Mouse (Mus musculus) lung, embryonic 14.5 days (tissue): Measurements from ENCODE around the gene Csgalnact2. TPM values are rescaled to one million over a fixed set of nuclear protein-coding genes. Genes with fewer than 3 reads are reported as not detected.

Experiments used
- ATAC-seq: fragments of 200-750 bp; cut with Nextera tagmentation; 2 replicates; pipeline ENCODE4 v1.8.0; 2017; ENCODE audit warnings: mild to moderate bottlenecking, moderate TSS enrichment, moderate library complexity; ENCODE audit not compliant: insufficient read depth
- DNase-seq: peaks from one replicate; pipeline ENCODE4 v3.0.0-alpha.2; 2015
- H3K27ac ChIP-seq: fragments of 300-500 bp; sonication (generic); 2 replicates; pipeline ENCODE4 v1.5.1; 2014; ENCODE audit warnings: low read depth, mild to moderate bottlenecking, moderate library complexity
- H3K27me3 ChIP-seq: fragments of 300-500 bp; sonication (generic); 2 replicates; pipeline ENCODE4 v1.6.1; 2014; ENCODE audit warnings: low read length, control low read depth; ENCODE audit not compliant: insufficient read depth
- H3K36me3 ChIP-seq: fragments of 300-500 bp; sonication (generic); 2 replicates; pipeline ENCODE4 v1.6.1; 2014; ENCODE audit warnings: control low read depth; ENCODE audit not compliant: insufficient read depth
- H3K4me1 ChIP-seq: fragments of 300-500 bp; sonication (generic); 2 replicates; pipeline ENCODE4 v1.6.1; 2014; ENCODE audit warnings: antibody characterized with exemption, control low read depth; ENCODE audit not compliant: insufficient read depth
- H3K4me2 ChIP-seq: fragments of 300-500 bp; sonication (generic); 2 replicates; pipeline ENCODE4 v1.6.1; 2014; ENCODE audit warnings: mild to moderate bottlenecking
- H3K4me3 ChIP-seq: fragments of 300-500 bp; sonication (generic); 2 replicates; pipeline ENCODE4 v1.5.1; 2014; ENCODE audit warnings: low read depth, low read length
- H3K9ac ChIP-seq: fragments of 300-500 bp; sonication (generic); 2 replicates; pipeline ENCODE4 v1.6.1; 2014
- H3K9me3 ChIP-seq: fragments of 300-500 bp; sonication (generic); 2 replicates; pipeline ENCODE4 v1.6.1; 2016; ENCODE audit warnings: low read depth, low read length, control low read depth
- CTCF ChIP-seq: IDR thresholded peaks from 2 replicates; pipeline ENCODE4 v1.5.1; 2016; ENCODE audit warnings: antibody characterized with exemption, low read depth
- WGBS: fragments of 180-500 bp; shearing (Covaris S2); extraction: QIAGEN DNeasy Blood & Tissue Kit; methylation state at CpG from one replicate; pipeline ENCODE4 v1.1.7; 2014; 5-methylcytosine and 5-hydroxymethylcytosine counted together
- polyA plus RNA-seq: library from polyadenylated mRNA; unstranded; fragments of >200 nt; fragmentation: Nextera tagmentation; extraction: Ambion mirVana; gene quantifications from 2 replicates; pipeline ENCODE4 v1.2.1, GENCODE M21; 2014

The Csgalnact2 gene
- polyA plus RNA-seq, 1 experiment from 2014 or later = 20.0 TPM

GRCm38 (mm10) chr6:118137148-118137547, 1.8 kb downstream of the Csgalnact2 start:
- no peaks in the 10 kb centered on the region for H3K9me3 ChIP-seq
- no peaks in the 10 kb centered on the region for H3K27me3 ChIP-seq
- ATAC-seq (no peak), DNase-seq (no peak)
- no peak overlapping the region for H3K9ac ChIP-seq
- TF ChIP-seq CTCF = no peak
- no peak overlapping the region for H3K4me2 ChIP-seq
- H3K4me3 ChIP-seq = no peak overlapping the region
- peaks cover 3% of the 10 kb centered on the region; the same call in 1 of the 2 replicates for H3K4me1 ChIP-seq
- no peak overlapping the region for H3K27ac ChIP-seq
- no peaks in the 10 kb centered on the region for H3K36me3 ChIP-seq
- WGBS = 71% methylated on average over 2 of the region's 2 CpGs

GRCm38 (mm10) chr6:118134461-118134860, 4.5 kb downstream of the Csgalnact2 start:
- DNase-seq = no peak
- Histone ChIP-seq H3K9me3 (no peaks in the 10 kb centered on the region), H3K27me3 (no peaks in the 10 kb centered on the region)

DNA sequence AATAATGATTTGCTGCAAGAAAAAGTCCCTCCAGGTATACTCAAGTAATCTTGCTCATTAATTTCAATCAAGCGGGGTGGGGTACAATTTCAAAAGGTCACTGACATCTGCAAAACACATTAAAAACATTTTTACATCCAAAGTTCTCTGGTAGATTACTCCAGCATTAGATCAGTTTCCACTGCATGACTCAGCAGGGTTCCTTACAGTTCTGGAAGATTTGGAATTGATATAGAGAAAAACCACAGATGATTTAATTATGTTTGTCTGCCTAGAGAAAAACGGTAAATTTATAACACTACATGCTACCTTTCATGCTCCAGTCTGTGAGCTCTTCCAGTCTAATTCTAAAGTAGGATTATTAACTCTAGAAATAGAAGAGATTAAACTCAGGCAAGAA, 8.9 kb downstream of the Csgalnact2 start:
- Histone ChIP-seq H3K27me3 (no peaks in the 10 kb centered on the region), H3K9ac (no peak overlapping the region), H3K4me2 (no peak overlapping the region), H3K9me3 (no peaks in the 10 kb centered on the region), H3K36me3 (0 out of 2 replicates have a peak, but pooled peaks cover 2% of the 10 kb centered on the region), H3K27ac (no peak overlapping the region), H3K4me3 (no peak overlapping the region), H3K4me1 (peaks cover 9% of the 10 kb centered on the region; the same call in 1 of the 2 replicates)
- no peak for TF ChIP-seq CTCF
- ATAC-seq (no peak), DNase-seq (no peak)
- WGBS = 75% methylated on average over 2 of the region's 2 CpGs

More at GRCm38 (mm10) chr6:118134461-118134860, 4.5 kb downstream of the Csgalnact2 start:
- no peak for ATAC-seq
- H3K36me3 ChIP-seq = no peaks in the 10 kb centered on the region
- H3K4me3 ChIP-seq = no peak overlapping the region
- H3K4me2 ChIP-seq = no peak overlapping the region
- no peak overlapping the region for H3K9ac ChIP-seq
- peaks cover 3% of the 10 kb centered on the region; the same call in 1 of the 2 replicates for H3K4me1 ChIP-seq
- no peak for TF ChIP-seq CTCF
- H3K27ac ChIP-seq = no peak overlapping the region
- 84% methylated on average over 1 of the region's 1 CpGs for WGBS

GRCm38 (mm10) chr6:118127827-118128487, 11.0 kb downstream of the Csgalnact2 start:
- no peak overlapping the region for H3K4me2 ChIP-seq
- TF ChIP-seq CTCF = no peak
- no peak overlapping the region for H3K4me3 ChIP-seq
- no peaks in the 10 kb centered on the region for H3K9me3 ChIP-seq
- ATAC-seq (no peak; the same call in none of the 2 replicates), DNase-seq (peak; percentile 24)
- H3K4me1 ChIP-seq = peaks cover 9% of the 10 kb centered on the region; the same call in 1 of the 2 replicates
- peaks cover 5% of the 10 kb centered on the region; the same call in 1 of the 2 replicates for H3K36me3 ChIP-seq
- WGBS = 25% methylated on average over 6 of the region's 6 CpGs
- no peaks in the 10 kb centered on the region for H3K27me3 ChIP-seq
- H3K9ac ChIP-seq = no peak overlapping the region
- H3K27ac ChIP-seq = 0 out of 2 replicates have a peak overlapping the region, but pooled peaks have one; percentile 54

DNA sequence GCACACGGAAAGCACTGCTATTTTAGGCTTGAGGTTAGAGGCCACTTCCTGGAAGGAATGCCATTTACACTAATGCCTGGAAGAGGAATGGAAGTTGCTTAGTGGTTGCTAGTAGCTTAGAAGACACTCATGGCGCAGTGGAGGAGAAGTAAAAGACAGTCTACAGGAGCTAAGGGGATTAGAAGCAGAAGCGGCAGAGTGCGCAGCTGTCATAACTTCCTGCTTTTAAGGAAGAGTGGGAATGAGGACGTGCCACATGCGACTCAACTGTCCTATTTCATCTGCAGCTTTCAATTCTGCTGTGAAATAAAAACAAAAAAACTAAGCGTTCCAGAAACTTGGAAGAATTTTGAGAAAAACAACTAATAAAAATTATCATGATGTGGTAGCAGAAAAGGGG, 11.7 kb downstream of the Csgalnact2 start:
- WGBS = 66% methylated on average over 7 of the region's 7 CpGs
- H3K9ac ChIP-seq = no peak overlapping the region
- no peak for TF ChIP-seq CTCF
- H3K4me1 ChIP-seq = peaks cover 9% of the 10 kb centered on the region; the same call in 1 of the 2 replicates
- ATAC-seq (no peak), DNase-seq (no peak)
- H3K36me3 ChIP-seq = peaks cover 12% of the 10 kb centered on the region; the same call in 1 of the 2 replicates
- no peaks in the 10 kb centered on the region for H3K9me3 ChIP-seq
- H3K4me3 ChIP-seq = no peak overlapping the region
- no peak overlapping the region for H3K27ac ChIP-seq
- no peak overlapping the region for H3K4me2 ChIP-seq
- no peaks in the 10 kb centered on the region for H3K27me3 ChIP-seq

DNA sequence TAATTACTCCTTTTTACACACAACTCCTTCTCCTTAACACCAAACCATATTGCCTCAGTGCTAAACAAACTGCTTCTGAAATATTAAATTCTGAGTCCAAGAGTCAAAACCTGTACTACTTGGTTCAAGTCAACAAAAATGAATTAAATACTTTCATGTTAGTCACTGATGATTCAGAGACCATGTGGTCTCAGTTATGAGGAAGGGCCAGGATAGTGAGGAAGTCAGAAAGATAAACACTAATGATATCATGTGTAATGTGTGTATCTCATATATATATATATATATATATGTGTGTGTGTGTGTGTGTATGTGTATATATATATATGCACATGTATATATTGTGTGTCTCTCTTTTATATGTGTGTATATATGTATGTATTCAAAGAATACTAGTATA, 12.4 kb downstream of the Csgalnact2 start:
- Histone ChIP-seq H3K9me3 (no peaks in the 10 kb centered on the region), H3K4me2 (no peak overlapping the region), H3K4me1 (peaks cover 9% of the 10 kb centered on the region; the same call in 1 of the 2 replicates), H3K27ac (no peak overlapping the region), H3K9ac (no peak overlapping the region), H3K4me3 (no peak overlapping the region), H3K27me3 (no peaks in the 10 kb centered on the region), H3K36me3 (peaks cover 13% of the 10 kb centered on the region; the same call in 1 of the 2 replicates)
- no peak for DNase-seq
- no peak for ATAC-seq
- no peak for TF ChIP-seq CTCF

DNA sequence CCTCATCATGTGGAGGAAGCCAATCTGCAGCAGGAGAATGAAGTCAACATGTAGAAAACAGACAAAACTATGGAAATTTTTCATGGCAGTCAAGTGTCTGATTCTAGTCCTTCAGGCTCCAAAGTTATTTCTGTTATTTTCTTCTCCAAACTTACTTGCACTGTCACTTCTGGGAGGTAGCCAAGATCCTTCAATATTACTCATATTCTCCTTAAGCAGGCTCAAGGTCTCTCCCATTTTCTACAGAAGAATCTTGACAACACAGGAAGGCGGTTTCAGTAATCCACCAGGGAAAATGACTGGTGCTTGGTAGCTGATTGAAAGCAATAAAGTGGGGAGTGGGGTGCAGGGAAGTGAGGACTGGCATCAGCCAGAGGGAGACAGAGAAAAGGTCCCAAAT, 16.2 kb downstream of the Csgalnact2 start:
- no peak overlapping the region for H3K4me3 ChIP-seq
- WGBS = 76% methylated on average over 1 of the region's 1 CpGs
- no peak for DNase-seq
- no peak for ATAC-seq
- no peaks in the 10 kb centered on the region for H3K27me3 ChIP-seq
- H3K9ac ChIP-seq = no peak overlapping the region
- no peak overlapping the region for H3K4me2 ChIP-seq
- no peak for TF ChIP-seq CTCF
- H3K27ac ChIP-seq = no peak overlapping the region
- no peaks in the 10 kb centered on the region for H3K9me3 ChIP-seq
- peaks cover 20% of the 10 kb centered on the region; the same call in 1 of the 2 replicates for H3K36me3 ChIP-seq
- H3K4me1 ChIP-seq = peaks cover 5% of the 10 kb centered on the region; the same call in 1 of the 2 replicates
